Mouse (Mus musculus) hematopoietic stem cell, adult 5-6 weeks (primary cell): ENCODE measurements around the gene Il17f. TPM values are rescaled to one million over a fixed set of nuclear protein-coding genes. Genes with fewer than 3 reads are reported as not detected.

Experiments used
- total RNA-seq: library from RNA; stranded (forward); fragments of 172-1452, 232-1000 nt; gene quantifications from 2 replicates; pipeline ENCODE4 v1.2.3, GENCODE M21; 2017

Gene Il17f
- total RNA-seq, 1 experiment from 2014 or later = not detected

Other genes with a start within 250 kb of the Il17f start
- gene Pkhd1, start 172.6 kb downstream of the Il17f start, total RNA-seq = not detected in 2 replicates
- not detected in 2 replicates for gene Il17a, start 59.7 kb downstream of the Il17f start, total RNA-seq
- 230 and 289 TPM in 2 replicates for gene Mcm3, start 29.7 kb upstream of the Il17f start, total RNA-seq
- 8.0 and 12.8 TPM in 2 replicates for gene Paqr8, start 100.0 kb upstream of the Il17f start, total RNA-seq
- 0.79 TPM in 1 of 2 replicates, not detected in the other for gene Efhc1, start 161.0 kb upstream of the Il17f start, total RNA-seq